Mouse (Mus musculus): Measurements from ENCODE around the gene Ufsp1.
A peak's percentile ranks its signal among the peaks of the same experiment; 100 is the strongest.
"Not testable (repeated sequence)": the region's sequence is repeated elsewhere in the genome, so short reads cannot be mapped to it uniquely, and the experiment has no call there.

The Ufsp1 gene

DNA sequence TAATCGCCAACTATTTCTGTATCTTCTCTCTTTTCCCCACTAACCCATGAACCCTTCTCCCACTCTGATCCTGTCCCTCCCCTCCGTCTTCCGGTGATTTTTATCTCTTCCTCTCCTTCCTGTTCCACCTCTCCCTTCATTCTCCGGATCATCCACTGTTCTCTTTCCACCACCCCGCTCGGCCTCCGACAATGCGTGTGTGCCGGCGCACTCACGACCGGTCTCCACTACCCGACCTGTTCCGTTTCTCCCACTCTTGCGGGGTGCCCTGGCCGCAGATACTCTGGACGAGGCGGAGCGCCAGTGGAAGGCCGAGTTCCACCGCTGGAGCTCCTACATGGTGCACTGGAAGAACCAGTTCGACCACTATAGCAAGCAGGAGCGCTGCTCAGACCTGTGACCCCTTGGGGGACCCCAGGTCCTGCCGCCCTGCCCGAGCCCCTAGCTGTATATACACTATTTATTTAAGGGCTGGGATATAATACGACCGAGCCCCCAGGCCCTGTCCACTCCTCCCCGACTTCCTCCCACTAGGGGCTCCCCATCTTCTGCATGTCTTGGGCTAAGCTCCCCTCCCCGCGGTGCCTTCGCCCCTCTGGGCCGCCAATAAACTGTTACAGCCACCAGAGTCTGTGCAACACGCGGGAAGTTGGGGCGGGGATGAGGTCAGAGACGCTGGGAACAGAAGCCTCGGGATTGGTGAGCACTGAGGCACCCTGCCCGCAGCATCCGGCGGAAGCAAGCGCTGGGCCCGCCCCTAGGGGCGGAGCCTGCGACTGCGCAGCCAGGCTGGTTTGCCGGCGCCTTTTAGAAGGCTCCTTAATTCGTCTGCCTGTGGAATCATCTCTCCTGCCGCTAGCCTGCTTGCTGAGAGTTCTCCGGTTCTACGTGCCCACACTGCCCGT is at the start of gene Ufsp1:
Gene Ufsp1 (plus strand): TSS at position 791 of the 905 bp plus-strand sequence.
- DNase-seq (ENCODE audit: low spot score in 2 of 2) = peak; percentile 94 to 95

DNA sequence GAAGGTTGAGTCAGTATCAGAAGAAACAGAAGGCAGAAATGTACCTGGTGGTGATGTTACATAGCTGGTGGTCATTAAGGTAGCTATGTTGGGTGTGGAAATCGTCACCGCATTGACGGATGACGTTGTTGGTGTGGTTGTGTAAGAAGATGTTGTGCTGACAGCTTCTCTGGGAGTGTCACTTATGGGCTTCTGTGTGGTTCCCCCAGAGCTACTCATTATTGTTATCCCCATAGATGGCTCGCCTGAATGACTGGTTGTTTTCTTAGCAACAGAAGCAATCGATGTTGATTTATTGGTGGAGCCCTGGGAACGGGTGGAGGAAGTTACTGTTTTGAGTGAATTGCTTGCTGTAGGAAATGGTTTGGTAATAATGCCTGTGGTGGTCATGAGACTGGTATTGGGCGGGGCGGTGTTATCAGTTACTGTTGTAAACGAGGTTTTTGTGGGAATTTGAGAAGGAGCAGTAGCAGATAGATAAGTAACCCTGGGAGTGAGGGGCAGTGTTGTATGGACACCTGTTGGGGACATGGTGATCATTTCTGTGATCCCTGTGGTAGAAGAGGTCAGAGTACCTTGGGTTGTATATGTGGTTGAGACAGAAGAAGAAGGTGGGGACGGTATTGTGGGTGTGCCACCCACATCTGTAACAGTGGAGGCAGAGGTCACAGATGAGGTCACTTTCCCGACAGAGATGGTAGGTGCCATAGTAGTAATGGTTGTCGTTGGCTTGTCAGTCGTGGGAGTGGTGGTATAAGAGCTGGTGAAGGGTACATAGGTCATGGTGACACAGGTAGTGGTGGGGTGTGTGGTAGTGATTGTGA is 30.3 kb upstream of the Ufsp1 start:
- no peak for DNase-seq (ENCODE audit: low spot score in 2 of 2)

DNA sequence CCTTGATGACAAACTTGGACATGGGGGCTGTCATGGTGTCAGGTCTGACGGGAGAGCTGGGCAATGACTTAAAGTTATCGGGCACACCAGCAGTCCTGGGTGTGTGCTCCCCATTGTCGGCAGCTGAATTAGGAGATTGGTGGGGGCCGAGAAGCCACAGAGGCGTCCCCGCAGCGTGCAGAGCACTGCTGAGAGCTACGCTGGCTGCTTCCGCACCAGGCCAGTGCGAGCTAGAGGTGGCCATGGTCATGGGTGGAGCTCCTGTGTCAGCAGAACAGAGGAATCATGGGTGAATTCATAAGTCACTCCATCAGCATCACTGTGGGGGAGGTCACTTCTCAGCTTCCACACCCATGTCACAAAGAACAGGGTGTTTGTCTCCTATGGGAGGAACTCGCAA is 29.6 kb upstream of the Ufsp1 start:
- DNase-seq (ENCODE audit: low spot score in 2 of 2) = no peak

- DNase-seq (ENCODE audit: low spot score in 2 of 2) = no peak
Observed at GRCm38 (mm10) chr5:137268131-137268910, 26.1 kb upstream of the Ufsp1 start.

DNA sequence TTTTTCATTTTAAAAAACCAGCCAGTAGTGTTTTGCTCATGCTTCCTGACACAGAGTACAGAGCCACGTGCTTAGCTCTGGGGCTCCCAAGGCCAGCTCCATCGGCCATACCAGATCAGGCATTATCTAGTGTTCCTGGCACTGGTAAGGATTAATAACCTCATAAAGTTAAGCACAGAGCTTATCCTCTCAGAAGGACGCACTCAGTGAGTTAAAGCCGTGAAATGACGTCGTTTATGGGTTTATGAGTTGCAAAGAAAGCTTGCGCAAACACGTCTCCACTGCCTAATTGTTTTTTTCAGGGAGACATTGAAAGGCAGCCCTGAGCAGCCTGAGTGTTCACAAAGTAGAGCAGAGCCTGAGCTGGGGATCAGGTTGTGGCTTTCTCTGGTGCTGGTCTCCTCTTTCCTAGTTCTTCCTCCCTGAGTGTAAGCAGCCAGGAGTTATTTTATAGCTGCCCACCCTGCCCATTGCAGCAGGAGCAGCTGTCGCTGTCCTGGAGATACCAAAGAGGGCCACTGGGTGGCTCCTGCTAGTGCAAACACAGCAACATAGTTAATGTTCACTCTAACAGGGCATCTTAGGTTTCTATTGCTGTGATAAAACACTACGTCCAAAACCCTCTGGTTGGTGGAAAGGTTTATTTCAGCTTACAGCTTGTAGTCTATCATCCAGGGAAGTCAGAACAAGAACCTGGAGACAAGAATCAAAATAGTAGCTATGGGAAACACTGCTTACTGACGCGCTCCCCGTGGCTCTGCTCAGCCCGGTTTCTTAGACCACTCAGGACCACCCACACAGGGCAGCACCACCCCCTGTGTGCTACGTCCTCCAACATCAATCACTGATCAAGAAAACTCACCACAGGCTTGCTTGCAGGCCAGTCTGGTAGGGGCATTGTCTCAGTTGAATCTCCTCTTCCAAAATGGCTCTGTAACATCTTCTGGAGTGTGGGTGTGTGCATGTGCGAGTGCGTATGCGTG is 16.8 kb upstream of the Ufsp1 start:
- DNase-seq (ENCODE audit: low spot score in 2 of 2) = no peak

DNA sequence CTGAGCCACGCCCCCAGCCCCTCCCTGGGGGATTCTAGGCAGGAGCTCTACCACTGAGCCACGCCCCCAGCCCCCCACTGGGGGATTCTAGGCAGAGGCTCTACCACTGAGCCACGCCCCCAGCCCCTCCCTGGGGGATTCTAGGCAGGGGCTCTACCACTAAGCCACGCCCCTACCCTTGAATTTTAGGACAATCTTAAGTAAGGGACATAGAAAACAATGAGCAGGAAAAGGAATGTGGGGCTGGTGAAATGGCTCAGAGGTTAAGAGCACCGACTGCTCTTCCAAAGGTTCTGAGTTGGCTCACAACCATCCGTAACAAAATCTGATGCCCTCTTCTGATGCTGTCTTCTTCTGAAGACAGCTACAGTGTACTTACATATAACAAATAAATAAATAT is 10.0 kb upstream of the Ufsp1 start:
- not testable (repeated sequence) for DNase-seq (ENCODE audit: low spot score in 2 of 2)

- no peak for DNase-seq (ENCODE audit: low spot score in 2 of 2)
Observed at GRCm38 (mm10) chr5:137285045-137285444, 9.4 kb upstream of the Ufsp1 start.

DNA sequence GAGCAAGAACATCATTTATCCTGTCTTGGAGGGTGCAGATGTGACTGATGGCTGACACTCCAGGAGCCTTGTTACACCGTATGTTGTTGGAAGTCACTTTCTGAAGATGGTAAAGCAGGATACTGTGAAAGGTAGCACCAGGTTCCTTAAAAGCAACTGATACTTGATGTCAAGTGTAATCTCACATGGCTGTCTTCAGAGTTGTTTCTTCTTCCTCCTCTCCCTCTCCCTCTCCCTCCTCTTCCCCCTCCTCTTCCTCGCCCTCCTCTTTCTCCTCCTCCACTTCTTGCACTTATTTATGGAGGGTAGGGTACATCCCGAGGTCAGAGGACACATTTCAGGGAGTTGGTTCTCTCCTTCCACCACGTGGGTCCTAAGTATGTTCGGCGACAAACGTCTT is 8.4 kb upstream of the Ufsp1 start:
- no peak for DNase-seq (ENCODE audit: low spot score in 2 of 2)

GRCm38 (mm10) chr5:137286655-137287031 is 7.8 kb upstream of the Ufsp1 start:
- DNase-seq (ENCODE audit: low spot score in 2 of 2) = peak; percentile 79 to 89

DNA sequence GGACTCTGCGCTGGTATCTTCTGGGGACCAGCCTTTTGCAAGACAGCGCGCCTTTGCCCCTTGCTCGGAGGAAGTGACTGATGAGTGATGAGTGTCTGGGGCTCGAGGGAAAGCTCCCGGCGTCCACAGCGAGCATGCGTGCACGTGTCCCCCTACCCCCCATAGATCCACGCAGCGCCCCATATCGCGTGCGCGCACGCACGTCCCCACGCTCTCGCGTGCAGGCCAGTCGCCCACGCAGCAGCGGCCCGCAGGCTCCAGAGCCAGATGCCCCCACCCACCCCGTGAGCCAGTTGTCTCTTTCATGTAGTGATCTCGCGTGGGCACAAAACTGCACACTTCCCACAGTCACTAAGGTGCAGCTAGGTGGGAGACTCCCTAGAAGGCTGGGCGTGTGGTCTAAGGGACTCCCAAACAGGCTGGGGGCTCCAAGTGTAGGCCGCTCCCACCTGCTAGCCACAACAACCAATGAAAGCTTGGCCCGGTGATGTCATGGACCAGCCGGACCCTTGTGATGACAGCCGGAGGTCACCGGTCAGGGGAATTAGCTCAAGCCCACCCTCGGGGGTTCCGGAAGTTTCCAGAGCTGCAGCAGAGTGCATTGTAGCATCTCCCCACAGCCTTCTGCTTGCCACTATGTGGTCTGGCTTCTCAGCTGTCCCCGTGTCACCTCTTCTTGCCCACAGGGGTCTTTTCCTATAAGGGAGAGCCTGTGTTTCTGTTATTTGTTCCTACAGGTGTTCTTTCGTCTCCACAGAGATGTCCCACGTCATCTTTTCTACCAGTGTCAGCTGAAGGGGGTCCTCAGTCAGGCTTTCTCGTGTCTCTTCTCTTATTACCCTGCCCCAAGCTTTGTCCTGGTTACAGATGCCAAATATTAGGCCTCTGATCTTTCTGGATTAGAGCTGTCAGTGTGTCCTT is 7.1 kb upstream of the Ufsp1 start, which contains the start of gene Ache:
Gene Ache (plus strand): TSS at position 488 of the 921 bp plus-strand sequence.
- no peak for DNase-seq (ENCODE audit: low spot score in 2 of 2)

- no peak for DNase-seq (ENCODE audit: low spot score in 2 of 2)
Observed at GRCm38 (mm10) chr5:137287953-137288743, 6.3 kb upstream of the Ufsp1 start.

GRCm38 (mm10) chr5:137288999-137289470 is 5.4 kb upstream of the Ufsp1 start:
- no peak for DNase-seq (ENCODE audit: low spot score in 2 of 2)

GRCm38 (mm10) chr5:137289591-137290365 is 4.7 kb upstream of the Ufsp1 start:
- DNase-seq (ENCODE audit: low spot score in 2 of 2) = no peak

GRCm38 (mm10) chr5:137290677-137291076 is 3.8 kb upstream of the Ufsp1 start:
- peak in 1 of 2 experiments; percentile 63 for DNase-seq (ENCODE audit: low spot score in 2 of 2)

- DNase-seq (ENCODE audit: low spot score in 2 of 2) = no peak
Observed at GRCm38 (mm10) chr5:137291381-137291926, 3.0 kb upstream of the Ufsp1 start.

GRCm38 (mm10) chr5:137293282-137293681 is 1.1 kb upstream of the Ufsp1 start:
- peak; percentile 76 to 86 for DNase-seq (ENCODE audit: low spot score in 2 of 2)

DNA sequence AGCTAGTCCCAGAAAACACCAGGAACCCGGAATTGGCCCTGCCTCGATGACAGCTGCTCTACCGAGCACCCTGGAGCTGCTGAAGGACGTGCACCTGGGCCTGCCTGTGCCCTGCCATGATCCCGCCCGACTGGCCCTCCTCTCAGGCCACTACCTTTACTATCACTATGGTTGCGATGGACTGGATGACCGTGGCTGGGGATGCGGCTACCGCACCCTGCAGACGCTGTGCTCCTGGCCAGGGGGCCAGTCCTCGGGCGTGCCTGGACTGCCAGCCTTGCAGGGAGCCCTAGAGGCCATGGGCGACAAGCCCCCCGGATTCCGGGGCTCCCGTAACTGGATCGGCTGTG is 290 bp downstream of the Ufsp1 start:
- no peak for DNase-seq (ENCODE audit: low spot score in 2 of 2)

- no peak for DNase-seq (ENCODE audit: low spot score in 2 of 2)
Observed at GRCm38 (mm10) chr5:137295296-137295695, 867 bp downstream of the Ufsp1 start.

Measured in urinary bladder, postnatal 36 days (tissue).